Mouse (Mus musculus): ENCODE data around the gene Glt8d1. TPM values are rescaled to one million over a fixed set of nuclear protein-coding genes. Genes with fewer than 3 reads are reported as not detected.
A peak's percentile ranks its signal among the peaks of the same experiment; 100 is the strongest.

The Glt8d1 gene
- polyA plus RNA-seq, 1 experiment, result 7.4 TPM

- Histone ChIP-seq H3K36me3 (ENCODE audit: control insufficient read depth, insufficient read depth, low read length) (peaks cover 38% of the 10 kb centered on the region), H3K27ac (ENCODE audit: insufficient read depth, low read length) (no peak overlapping the region), H3K4me1 (ENCODE audit: control insufficient read depth, insufficient read depth, insufficient read length) (peaks cover 2% of the 10 kb centered on the region), H3K27me3 (ENCODE audit: control insufficient read depth, insufficient read depth, low read length) (no peaks in the 10 kb centered on the region), H3K4me3 (ENCODE audit: extremely low read depth, insufficient read depth, insufficient read length) (no peak overlapping the region)
- WGBS, result 65% methylated on average over 1 of the region's 1 CpGs
- TF ChIP-seq POLR2A (IDR thresholded peaks at IDR 0.05; ENCODE audit: low read depth, low read length) (no peak), CTCF (IDR thresholded peaks at IDR 0.05; ENCODE audit: extremely low read depth, insufficient read depth, insufficient read length, insufficient replicate concordance) (no peak)
- DNase-seq (ENCODE audit: low read depth in 1 of 2, low spot score in 2 of 2), result no peak
Observed at GRCm38 (mm10) chr14:31016063-31016462, 14.9 kb downstream of the Glt8d1 start.

- Histone ChIP-seq H3K4me3 (ENCODE audit: extremely low read depth, insufficient read depth, insufficient read length) (peak overlapping the region; percentile 22; the same call in 1 of the 2 replicates), H3K36me3 (ENCODE audit: control insufficient read depth, insufficient read depth, low read length) (peaks cover 29% of the 10 kb centered on the region), H3K27ac (ENCODE audit: insufficient read depth, low read length) (no peak overlapping the region), H3K27me3 (ENCODE audit: control insufficient read depth, insufficient read depth, low read length) (no peaks in the 10 kb centered on the region), H3K4me1 (ENCODE audit: control insufficient read depth, insufficient read depth, insufficient read length) (peaks cover 2% of the 10 kb centered on the region)
- no peak for TF ChIP-seq POLR2A (IDR thresholded peaks at IDR 0.05; ENCODE audit: low read depth, low read length)
- TF ChIP-seq CTCF (IDR thresholded peaks at IDR 0.05; ENCODE audit: extremely low read depth, insufficient read depth, insufficient read length, insufficient replicate concordance), result no peak
- peak in 1 of 2 experiments; percentile 29 for DNase-seq (ENCODE audit: low read depth in 1 of 2, low spot score in 2 of 2)
- 1% methylated on average over 2 of the region's 2 CpGs for WGBS
Observed at GRCm38 (mm10) chr14:31017854-31018253, 16.7 kb downstream of the Glt8d1 start.

- no peak for TF ChIP-seq CTCF (IDR thresholded peaks at IDR 0.05; ENCODE audit: extremely low read depth, insufficient read depth, insufficient read length, insufficient replicate concordance)
- TF ChIP-seq POLR2A (IDR thresholded peaks at IDR 0.05; ENCODE audit: low read depth, low read length), result peak; percentile 59; the same call in 1 of the 2 replicates
- DNase-seq (ENCODE audit: low read depth in 1 of 2, low spot score in 2 of 2), result peak; percentile 91 to 95
- WGBS, result under 1% methylated on average over 45 of the region's 53 CpGs
- H3K27ac ChIP-seq (ENCODE audit: insufficient read depth, low read length), result peak within 1 kb of the TSS; percentile 87
- H3K27me3 ChIP-seq (ENCODE audit: control insufficient read depth, insufficient read depth, low read length), result no peaks in the 10 kb centered on the region
- H3K4me3 ChIP-seq (ENCODE audit: extremely low read depth, insufficient read depth, insufficient read length), result peak within 1 kb of the TSS; percentile 99
- peaks cover 2% of the 10 kb centered on the region for H3K4me1 ChIP-seq (ENCODE audit: control insufficient read depth, insufficient read depth, insufficient read length)
- H3K36me3 ChIP-seq (ENCODE audit: control insufficient read depth, insufficient read depth, low read length), result peaks cover 24% of the 10 kb centered on the region
Observed at GRCm38 (mm10) chr14:31018860-31019291, 17.7 kb downstream of the Glt8d1 start, which contains the start of the genes Pbrm1 and Gnl3. Gene Pbrm1, plus strand, starts transcription at chr14:31019138. Gene Gnl3, minus strand, starts transcription at chr14:31019152.

GRCm38 (mm10) chr14:31019331-31020205, 18.4 kb downstream of the Glt8d1 start:
- no peak for TF ChIP-seq CTCF (IDR thresholded peaks at IDR 0.05; ENCODE audit: extremely low read depth, insufficient read depth, insufficient read length, insufficient replicate concordance)
- no peak for TF ChIP-seq POLR2A (IDR thresholded peaks at IDR 0.05; ENCODE audit: low read depth, low read length)
- Histone ChIP-seq H3K27ac (ENCODE audit: insufficient read depth, low read length) (peak overlapping the region; percentile 69), H3K4me3 (ENCODE audit: extremely low read depth, insufficient read depth, insufficient read length) (peak overlapping the region; percentile 99), H3K4me1 (ENCODE audit: control insufficient read depth, insufficient read depth, insufficient read length) (peaks cover 2% of the 10 kb centered on the region), H3K27me3 (ENCODE audit: control insufficient read depth, insufficient read depth, low read length) (no peaks in the 10 kb centered on the region), H3K36me3 (ENCODE audit: control insufficient read depth, insufficient read depth, low read length) (peaks cover 19% of the 10 kb centered on the region)
- peak; percentile 81 to 82 for DNase-seq (ENCODE audit: low read depth in 1 of 2, low spot score in 2 of 2)
- 2% methylated on average over 55 of the region's 56 CpGs for WGBS

- Histone ChIP-seq H3K27me3 (ENCODE audit: control insufficient read depth, insufficient read depth, low read length) (no peaks in the 10 kb centered on the region), H3K27ac (ENCODE audit: insufficient read depth, low read length) (no peak overlapping the region), H3K4me1 (ENCODE audit: control insufficient read depth, insufficient read depth, insufficient read length) (no peaks in the 10 kb centered on the region; the same call in 1 of the 2 replicates), H3K36me3 (ENCODE audit: control insufficient read depth, insufficient read depth, low read length) (peaks cover 15% of the 10 kb centered on the region), H3K4me3 (ENCODE audit: extremely low read depth, insufficient read depth, insufficient read length) (no peak overlapping the region)
- no peak for DNase-seq (ENCODE audit: low read depth in 1 of 2, low spot score in 2 of 2)
- TF ChIP-seq CTCF (IDR thresholded peaks at IDR 0.05; ENCODE audit: extremely low read depth, insufficient read depth, insufficient read length, insufficient replicate concordance) (no peak), POLR2A (IDR thresholded peaks at IDR 0.05; ENCODE audit: low read depth, low read length) (no peak)
- 52% methylated on average over 1 of the region's 1 CpGs for WGBS
Observed at GRCm38 (mm10) chr14:31022579-31022978, 21.4 kb downstream of the Glt8d1 start.

GRCm38 (mm10) chr14:31025785-31026184, 24.6 kb downstream of the Glt8d1 start:
- TF ChIP-seq POLR2A (IDR thresholded peaks at IDR 0.05; ENCODE audit: low read depth, low read length), result no peak
- Histone ChIP-seq H3K27me3 (ENCODE audit: control insufficient read depth, insufficient read depth, low read length) (no peaks in the 10 kb centered on the region), H3K4me3 (ENCODE audit: extremely low read depth, insufficient read depth, insufficient read length) (no peak overlapping the region), H3K27ac (ENCODE audit: insufficient read depth, low read length) (no peak overlapping the region), H3K4me1 (ENCODE audit: control insufficient read depth, insufficient read depth, insufficient read length) (no peaks in the 10 kb centered on the region), H3K36me3 (ENCODE audit: control insufficient read depth, insufficient read depth, low read length) (peaks cover 24% of the 10 kb centered on the region)
- 83% methylated on average over 3 of the region's 3 CpGs for WGBS
- no peak for DNase-seq (ENCODE audit: low read depth in 1 of 2, low spot score in 2 of 2)

GRCm38 (mm10) chr14:31045296-31045695, 44.1 kb downstream of the Glt8d1 start:
- TF ChIP-seq POLR2A (IDR thresholded peaks at IDR 0.05; ENCODE audit: low read depth, low read length) (no peak), CTCF (IDR thresholded peaks at IDR 0.05; ENCODE audit: extremely low read depth, insufficient read depth, insufficient read length, insufficient replicate concordance) (no peak)
- no peak overlapping the region for H3K4me3 ChIP-seq (ENCODE audit: extremely low read depth, insufficient read depth, insufficient read length)
- peaks cover 27% of the 10 kb centered on the region for H3K36me3 ChIP-seq (ENCODE audit: control insufficient read depth, insufficient read depth, low read length)
- H3K27me3 ChIP-seq (ENCODE audit: control insufficient read depth, insufficient read depth, low read length), result no peaks in the 10 kb centered on the region
- no peak for DNase-seq (ENCODE audit: low read depth in 1 of 2, low spot score in 2 of 2)
- H3K27ac ChIP-seq (ENCODE audit: insufficient read depth, low read length), result no peak overlapping the region
- no peaks in the 10 kb centered on the region for H3K4me1 ChIP-seq (ENCODE audit: control insufficient read depth, insufficient read depth, insufficient read length)
- 93% methylated on average over 5 of the region's 5 CpGs for WGBS

All from spleen, adult 2 months (tissue).